Mouse (Mus musculus) heart, adult 2 months (tissue): ENCODE measurements at regions not wholly inside any gene's neighbourhood (a gene's known extent, or its start where the extent isn't known, plus 50 kb on each side); places are given as distances from the start of the nearest gene placed in this dataset.

Source experiments
- CTCF ChIP-seq: fragments of 200-600 bp; IDR thresholded peaks from 2 replicates; pipeline ENCODE4 v1.8.1; 2022; ENCODE audit warnings: antibody characterized with exemption, mild to moderate bottlenecking, moderate library complexity
- EP300 ChIP-seq: fragments of 200-500 bp; IDR thresholded peaks from 2 replicates; pipeline ENCODE4 v1.6.1; 2011; ENCODE audit warnings: low read depth, low read length, control low read depth; ENCODE audit not compliant: insufficient read depth
- POLR2A ChIP-seq: fragments of 200-500 bp; IDR thresholded peaks from 2 replicates; pipeline ENCODE4 v1.6.1; 2011; ENCODE audit warnings: mild to moderate bottlenecking, low read depth, low read length, control low read depth; ENCODE audit not compliant: insufficient read depth

GRCm38 (mm10) chr1:184233741-184234255 lies 199.7 kb upstream of the 1700056E22Rik start:
- TF ChIP-seq POLR2A (no peak), EP300 (no peak), CTCF (no peak)
